Mouse (Mus musculus) stomach, postnatal 0 days (tissue): ENCODE data around the gene Emilin3.

Experiments used
- CTCF ChIP-seq: IDR thresholded peaks from 2 replicates; pipeline ENCODE4 v1.5.1; 2016; ENCODE audit warnings: antibody characterized with exemption, low read depth, mild to moderate bottlenecking, moderate library complexity
- EP300 ChIP-seq: optimal IDR thresholded peaks from 2 replicates; pipeline ENCODE3; 2016; ENCODE audit warnings: antibody characterized with exemption

DNA sequence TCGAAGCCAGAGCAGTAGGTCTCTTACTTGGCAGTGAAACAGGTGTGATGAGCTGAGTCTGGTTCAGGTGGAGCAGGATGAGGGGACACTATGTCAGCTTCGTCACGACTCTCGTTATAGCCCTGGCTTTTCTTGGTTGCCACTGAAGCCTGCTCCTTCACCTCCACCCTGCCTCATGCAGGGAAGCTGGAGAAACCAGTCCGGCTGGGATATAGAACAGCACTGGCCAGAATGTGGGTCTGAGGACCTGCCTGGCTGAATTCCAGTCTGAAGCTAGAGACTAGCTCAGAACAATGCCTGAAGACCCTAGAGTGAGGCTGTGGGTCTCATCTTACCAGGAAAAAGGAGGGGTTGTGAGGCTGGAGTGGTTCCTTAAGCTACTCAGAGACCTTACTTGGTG is 21.1 kb downstream of the Emilin3 start:
- no peak for TF ChIP-seq CTCF
- no peak for TF ChIP-seq EP300
